Mouse (Mus musculus) adrenal gland, postnatal 14 days (tissue): ENCODE results near the gene Isyna1. TPM values are rescaled to one million over a fixed set of nuclear protein-coding genes. Genes with fewer than 3 reads are reported as not detected.

ENCODE experiments used
- DNase-seq: peaks from one replicate; pipeline ENCODE4 v3.0.0; 2021; ENCODE audit warnings: mixed read lengths
- total RNA-seq: library from RNA; stranded (reverse); gene quantifications from 2 replicates; pipeline ENCODE4 v1.2.3, GENCODE M21; 2021

Gene Isyna1
- total RNA-seq, 1 experiment from 2014 or later = 77.2 TPM

DNA sequence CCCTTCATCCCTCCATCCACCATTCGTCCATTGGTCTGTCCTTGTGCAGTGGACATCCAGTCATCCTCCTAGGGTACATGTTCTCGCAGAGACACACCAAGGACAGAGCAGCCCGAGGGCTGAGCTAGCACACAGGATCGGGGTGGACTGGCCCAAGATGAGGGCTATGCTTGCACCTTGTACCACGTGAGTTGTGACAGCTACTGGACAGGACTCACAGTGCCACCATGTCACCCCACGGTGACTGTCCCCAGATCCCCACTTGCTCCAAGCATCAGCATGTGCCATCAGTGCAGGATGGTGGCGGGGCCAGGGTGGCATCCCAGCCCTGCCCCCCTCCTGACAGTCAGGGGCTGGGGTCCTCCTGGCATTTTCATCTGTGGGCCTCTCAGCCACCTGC lies 10.4 kb downstream of the Isyna1 start:
- peak; percentile 6 for DNase-seq

DNA sequence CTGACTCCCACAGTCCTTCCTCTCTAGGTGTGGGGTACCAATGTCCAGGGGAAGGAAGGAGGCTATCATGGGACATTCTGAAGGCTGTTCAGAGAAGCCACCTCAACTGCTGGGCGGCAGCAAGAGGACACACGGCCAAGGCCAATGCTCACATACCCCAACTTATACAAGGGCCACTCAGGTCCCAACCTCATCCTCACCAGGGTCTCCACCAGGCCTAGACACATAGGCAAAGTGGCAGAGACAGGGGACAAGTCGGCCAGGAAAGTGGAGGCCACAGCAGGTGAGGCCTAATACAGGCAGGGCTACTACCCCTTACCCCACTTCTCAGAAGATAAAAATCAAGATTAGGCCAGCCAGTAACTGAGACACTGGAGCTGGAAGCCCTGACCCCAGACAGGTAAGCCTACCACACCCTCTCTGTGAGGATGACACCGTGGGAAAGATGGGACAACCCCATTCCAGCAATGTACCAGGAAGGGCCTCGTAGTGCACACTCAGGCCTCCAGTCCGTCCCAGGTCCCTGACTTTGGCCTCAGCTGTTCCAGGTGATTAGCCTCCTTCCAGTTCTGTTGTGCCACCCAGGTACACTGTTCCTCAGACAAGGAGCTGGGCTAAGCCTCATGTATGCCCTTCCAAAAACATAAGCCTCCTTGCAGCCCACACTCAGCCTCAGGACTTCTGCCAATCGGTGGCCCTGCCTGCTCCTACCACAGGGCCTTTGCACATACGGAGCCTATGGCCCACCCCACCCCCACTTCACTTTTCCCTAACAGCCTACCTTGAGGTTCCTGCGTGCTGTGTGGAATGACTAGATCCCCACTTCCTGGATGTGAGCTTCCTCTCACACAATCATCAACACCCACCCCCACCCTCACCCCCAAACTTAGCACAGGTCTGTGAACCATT lies 12.0 kb downstream of the Isyna1 start:
- DNase-seq = peak; percentile 5

DNA sequence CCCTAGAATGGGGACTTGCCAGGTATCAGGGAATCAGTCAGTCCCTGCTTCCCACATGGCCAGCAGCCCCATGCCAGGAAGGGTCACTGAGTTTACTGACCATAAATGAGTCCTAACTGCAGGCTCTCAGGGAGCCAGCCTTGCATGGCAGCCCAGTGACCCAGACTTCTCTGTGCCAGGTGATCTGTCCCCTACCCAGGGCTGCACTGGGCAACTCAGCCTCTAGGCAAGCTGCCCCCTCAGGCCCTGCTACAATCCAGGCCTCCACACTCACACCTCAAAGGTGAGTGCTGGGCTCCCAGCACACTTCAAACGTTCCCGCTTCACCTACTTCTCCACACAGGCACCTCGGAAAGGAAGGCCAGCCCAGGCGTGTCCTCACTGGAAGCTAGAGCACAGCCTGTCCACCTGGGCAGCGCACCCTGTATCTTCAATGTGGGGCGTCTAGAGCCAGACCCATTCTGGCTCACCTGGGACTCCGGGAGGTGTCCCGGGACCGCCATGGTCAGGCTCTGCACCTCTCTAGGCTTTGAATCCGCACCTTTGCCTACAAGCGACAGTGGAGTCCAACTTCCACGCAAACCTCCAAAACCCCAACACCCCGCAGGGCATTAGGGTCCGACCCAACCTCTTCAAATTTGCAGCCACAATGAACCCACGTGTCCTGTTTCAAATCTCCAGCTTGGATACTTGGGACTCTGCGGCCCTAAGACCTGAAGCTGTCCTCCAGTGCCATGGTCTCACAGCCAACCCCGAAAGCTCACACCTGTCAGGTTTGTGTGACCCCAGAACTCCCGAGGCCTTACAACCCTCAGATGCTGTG lies 12.8 kb downstream of the Isyna1 start:
- DNase-seq = peak; percentile 13

DNA sequence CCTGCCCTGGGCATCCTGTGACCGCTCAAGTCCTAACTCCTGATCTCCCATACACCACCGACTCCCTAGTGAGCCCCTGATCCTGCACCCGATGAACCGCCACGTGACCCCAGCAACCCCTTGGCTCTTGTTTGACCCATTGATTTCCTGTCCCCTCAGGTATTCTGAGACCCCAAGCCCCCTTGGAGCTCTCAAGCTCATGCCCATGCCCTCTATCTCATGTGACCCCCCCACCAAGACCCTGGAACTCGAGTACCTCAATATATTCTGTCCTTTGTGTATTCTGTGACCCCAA lies 13.4 kb downstream of the Isyna1 start:
- peak; percentile 25 for DNase-seq

DNA sequence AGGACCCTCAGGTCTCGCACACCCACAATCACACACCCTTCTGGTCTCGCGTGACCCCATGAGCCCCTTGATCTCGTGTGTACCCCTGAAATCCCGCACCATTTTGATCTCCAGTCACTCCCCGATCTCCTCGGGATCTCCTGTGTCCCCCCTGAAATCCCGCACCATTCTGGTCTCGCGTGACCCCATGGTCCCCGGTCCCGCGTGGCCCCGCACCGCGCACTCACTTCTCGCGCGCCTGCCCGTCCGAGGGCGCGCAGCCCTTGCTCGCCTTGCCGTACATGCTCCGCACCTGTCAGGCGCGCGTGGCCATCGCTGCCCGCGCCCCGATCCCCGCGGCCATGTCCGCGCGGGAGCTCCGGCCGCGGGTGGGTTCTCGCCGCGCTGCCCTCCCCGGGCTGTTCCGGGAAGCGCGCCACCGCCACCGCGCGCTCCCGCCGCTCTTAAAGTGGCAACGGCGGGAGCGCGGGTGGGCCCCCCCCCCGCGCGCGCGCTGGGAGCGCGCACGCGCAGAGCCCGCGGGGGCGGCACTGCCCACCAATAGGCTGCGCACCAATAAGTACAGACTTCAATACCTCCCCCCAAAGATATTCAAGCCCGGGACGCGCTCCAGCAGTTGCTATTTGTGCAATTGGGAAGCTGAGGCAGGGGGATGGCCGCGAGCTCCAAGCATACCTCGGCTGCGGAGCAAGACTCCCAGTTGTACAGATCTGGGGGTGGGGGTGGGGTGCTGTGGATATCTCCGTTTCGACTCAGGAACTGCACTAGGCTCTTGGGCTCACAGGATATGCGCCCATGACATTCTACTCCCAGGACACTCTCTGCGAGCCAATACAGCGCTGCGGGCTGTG lies 13.9 kb downstream of the Isyna1 start:
- peak; percentile 73 for DNase-seq

DNA sequence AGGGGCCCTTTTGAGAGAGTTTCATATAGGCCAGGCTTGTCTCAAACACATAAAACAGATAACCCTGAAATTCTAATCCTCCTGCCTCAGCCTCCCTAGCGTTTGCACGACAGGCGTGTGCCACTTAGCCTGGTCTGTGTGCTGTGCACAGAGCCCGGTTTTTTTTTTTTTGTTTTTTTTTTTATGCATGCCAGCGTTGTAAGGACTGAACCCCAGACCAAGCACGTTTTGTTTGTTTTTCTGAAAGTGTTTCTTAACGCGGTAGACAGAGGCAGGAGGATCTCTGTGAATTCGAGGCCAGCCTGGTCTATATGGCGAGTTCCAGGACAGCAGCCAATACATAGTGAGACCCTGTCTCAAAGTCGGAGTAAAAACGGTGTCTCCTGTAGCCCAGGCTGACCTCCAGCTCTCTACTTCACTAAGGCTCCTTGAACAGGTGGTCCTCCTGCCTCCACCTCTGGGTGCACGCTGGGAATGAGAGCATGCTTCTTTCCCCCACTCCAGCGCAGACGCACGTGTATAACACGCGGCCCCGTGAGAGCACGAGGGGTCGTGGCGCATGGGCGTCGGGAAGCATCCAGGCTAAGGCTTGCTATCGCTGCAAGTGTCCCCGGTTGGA lies 14.7 kb downstream of the Isyna1 start, which contains the start of gene Ssbp4:
TSS of gene Ssbp4 (minus strand) at position 124 of the 619 bp plus-strand sequence.
- DNase-seq = no peak

DNA sequence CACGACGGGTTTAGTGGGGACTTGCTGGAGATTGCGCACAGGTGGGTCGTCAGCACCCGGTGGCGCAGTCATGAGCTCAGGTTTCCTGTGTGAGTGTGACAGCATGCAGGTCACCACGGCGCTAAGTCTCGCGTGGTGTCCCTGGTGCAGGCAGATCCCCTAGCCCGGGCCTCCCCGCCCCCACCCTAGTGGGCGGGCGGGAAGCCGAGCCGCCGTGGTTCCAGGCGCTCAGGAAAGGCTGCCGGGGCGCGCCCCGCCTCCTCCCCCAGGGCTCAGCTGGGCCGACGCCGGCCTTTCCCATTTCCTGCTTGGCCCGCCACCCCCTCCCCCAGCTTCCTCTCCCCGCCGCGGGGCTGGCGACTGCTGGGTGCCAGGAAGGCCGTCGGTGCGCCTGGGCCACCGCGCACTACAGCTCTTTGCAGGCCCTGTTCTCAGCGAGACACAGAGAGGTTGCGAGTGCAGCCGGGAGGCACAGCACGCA lies 15.2 kb downstream of the Isyna1 start:
- peak; percentile 95 for DNase-seq

DNA sequence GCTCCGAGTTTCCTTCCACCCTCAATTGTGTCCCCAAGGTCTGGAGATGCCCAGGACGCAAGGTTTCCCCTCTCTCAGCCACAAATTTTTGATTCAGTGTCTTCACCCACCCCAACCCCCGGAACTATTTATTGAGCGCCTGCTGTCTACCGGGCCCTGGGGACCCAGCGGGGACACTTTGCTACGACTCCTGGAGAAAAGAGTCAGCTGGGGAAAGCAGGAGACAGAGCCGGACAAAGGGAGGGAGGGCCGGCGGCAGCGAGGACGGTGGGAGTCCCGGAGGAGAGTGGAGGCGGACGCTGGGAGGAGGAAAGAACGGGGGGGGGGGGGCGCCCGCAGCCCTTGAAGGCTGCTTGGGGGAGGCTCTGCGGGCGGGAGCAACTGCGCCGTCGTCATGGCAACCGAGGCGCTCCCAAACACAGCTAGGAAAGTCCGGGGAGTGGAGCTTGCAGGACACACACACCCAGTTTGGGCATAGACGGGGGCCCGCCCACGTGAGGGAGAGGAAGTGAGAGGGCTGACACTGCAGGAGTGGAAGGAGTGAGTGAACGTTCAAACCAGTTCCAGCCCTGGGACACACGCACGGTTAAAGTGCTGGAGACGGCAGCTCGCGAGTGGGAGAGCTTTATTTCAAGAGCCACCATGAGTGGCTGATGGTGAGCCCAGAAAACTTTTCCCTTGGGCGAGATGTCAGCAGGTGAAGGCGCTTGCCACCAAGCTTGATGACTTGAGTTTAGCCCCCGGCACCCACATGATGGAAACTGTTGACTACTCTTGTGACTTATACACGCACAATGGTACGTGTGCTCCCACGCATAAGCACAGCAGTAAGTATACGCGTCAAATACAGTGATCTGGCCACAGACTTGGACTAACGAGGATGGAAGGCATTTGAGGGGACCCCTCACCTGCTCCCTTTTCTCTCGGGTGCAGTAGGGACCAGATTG lies 15.9 kb downstream of the Isyna1 start:
- peak; percentile 93 for DNase-seq

DNA sequence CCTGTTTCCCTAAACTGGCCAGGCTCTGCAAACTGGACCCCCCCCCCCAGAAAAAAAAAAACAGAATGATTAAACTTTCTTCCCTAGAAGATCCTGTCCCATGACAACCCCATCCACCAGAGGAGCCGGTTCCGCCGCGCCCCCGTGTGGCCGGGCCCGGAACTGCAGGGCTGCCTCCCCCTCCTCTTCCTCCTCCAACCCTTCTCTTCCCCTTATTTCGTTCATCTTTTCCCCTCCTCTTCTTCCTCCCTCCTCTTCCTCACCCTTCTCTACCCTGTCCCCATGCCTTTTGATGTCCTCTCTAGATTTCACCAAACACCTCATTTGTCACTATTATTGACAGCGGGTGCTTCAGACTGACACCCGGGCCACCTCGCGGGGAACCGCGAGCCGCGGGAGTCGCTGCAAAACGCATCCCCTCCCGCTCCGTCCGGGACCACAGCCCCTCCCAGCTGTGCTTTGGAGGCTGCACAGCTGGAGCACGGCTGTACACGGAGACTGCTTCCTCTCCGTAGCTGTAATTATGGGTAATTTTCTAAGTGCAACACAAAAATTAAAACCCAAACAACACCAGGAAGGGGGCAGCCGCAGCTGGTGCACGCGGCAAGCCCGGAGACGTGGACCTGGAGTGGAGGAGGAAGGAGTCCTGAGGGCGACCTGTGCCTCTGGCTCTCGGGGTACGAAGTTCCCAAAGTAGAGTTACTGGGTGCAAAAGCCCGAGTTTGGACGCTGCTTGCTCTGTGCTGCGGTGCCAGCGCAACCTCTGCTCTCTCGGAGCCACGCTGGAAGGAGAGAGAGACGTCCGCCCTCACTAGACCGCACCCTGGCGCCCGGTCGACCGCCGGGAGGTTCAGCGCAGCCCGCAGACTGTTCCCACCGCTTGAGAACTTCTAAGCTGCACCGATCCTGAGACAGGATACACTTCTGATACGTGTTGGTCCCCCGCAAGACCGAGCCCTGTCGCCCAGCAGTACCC lies 16.9 kb downstream of the Isyna1 start:
- DNase-seq = peak; percentile 94

DNA sequence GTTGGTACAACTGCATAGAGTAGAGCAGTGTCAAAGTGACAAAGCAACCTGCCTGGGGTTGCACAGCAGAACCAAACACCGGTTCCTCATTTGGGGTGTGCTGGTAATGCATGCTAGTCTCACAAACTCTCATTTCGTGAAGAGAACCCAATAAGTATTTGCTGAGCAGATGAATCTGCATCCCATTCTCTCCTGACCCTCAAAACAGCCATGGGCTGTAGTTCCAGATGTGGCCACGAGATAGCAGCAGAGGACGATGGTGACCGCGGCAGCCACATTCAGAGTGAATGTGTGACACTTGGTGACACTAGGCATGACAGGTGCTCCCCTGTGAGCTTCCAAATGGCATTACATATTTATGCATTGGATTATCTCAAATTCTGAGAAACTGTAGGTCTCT lies 17.7 kb downstream of the Isyna1 start:
- DNase-seq = peak; percentile 90

DNA sequence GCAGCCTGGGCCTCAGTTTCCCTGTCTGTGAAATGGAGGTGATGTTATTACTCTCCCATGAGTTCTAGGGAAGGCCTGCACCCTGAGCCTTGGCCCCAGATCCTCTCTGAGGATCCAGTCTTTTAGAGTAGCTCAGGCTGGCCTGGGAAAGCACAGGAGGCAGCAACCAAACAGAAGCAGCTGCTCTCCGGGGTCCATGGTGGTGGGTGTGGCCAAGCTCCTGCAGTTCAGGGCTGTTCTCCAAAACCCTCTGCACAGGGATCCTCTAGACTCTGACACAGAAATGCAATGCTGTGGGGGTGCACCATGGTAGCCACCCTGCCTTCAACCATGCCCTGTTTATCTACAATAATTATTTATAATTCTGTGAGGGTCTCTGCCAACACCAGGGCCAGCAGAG lies 19.6 kb downstream of the Isyna1 start:
- no peak for DNase-seq

DNA sequence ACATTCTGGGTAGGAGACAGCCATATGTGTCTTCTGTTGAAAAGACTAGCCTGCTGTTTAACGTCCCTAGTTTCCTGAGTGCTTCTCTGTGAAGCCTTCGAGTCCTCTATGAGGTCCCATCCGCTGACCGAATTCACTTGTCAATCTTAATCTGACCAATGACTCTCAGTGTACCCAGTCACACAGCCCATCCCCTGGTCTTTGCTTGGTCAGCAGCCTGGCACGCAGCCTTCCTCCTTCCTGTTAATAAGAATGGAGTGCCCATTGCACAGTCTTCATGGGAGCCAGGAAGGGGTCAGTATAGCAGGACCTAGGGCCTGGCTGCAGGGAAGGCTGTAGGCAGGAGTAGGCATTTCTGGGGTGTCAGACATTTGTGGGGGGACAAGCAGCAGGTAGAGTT lies 20.3 kb downstream of the Isyna1 start:
- DNase-seq = no peak

DNA sequence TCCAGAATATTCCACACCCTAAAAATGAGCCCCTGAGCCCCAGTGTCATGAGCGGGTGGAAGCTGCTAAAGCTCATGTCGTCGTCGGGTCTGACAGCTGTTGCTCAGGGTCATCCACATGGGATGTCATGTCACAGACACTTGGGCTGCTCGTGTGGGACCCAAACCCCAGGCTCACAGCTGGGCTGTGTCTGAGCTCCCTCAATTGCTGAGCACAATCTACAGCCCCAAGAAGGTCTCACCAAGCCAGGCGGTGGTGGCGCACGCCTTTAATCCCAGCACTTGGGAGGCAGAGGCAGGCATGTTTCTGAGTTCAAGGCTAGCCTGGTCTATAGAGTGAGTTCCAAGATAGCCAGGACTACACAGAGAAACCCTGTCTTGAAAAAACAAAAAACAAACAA lies 21.1 kb downstream of the Isyna1 start:
- DNase-seq = no peak

DNA sequence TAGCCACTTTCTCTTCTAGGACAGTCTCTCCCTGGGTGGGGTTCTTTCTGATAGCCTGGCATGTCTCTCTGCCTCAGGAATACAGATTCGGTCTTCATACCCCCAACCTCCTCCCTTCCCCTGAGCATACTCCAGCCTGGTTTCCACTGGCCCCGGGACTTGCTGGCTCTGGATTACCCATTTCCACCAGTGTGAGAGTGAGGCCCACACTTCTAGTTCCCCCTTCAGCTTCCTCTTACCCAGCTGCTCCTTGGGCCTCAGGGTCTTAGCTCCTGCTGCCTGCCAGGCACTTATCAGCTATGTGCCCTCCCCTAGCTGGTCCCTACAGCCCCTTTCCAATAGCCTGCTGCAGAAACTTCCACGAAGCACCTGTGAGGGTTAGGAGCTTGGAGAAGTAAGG lies 21.7 kb downstream of the Isyna1 start, which contains the start of gene Lrrc25:
TSS of gene Lrrc25 (plus strand) at position 262 of the 400 bp plus-strand sequence.
- DNase-seq = no peak

DNA sequence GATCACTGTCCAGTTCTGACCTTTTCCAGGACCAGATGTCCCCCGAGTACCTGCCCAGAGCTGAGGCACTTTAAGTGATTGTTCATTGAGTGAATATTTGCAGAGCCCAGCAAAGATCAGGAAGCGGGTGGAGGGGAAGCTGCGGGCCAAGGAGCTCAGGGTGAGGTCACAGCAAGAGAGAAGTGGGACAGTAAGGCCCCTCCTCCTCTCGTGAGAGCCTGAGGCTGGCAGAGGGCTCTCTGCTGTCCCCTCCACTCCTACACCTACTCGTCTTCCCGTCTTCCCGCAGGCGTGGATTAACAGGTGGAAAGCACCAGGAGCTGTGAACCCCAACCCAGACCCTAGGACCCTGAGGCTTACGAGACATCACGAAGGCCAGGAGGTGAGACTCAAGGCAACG lies 22.5 kb downstream of the Isyna1 start:
- peak; percentile 13 for DNase-seq

DNA sequence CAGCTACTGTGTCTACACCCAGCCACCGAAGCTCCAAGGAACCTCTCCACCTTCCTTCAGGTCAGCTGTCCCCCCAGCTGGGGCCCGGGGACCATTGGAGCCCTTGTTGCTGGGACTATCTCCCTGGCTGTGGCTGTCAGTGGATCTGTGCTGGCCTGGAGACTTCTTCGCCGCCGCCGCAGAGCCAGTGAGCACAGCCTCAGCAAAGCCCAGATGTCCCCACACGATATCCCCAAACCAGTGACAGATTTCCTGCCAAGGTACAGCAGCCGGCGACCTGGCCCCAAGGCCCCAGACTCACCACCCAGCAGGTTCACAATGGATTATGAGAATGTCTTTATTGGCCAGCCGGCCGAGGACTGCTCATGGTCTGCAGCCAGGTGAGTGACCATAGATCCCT lies 23.8 kb downstream of the Isyna1 start:
- DNase-seq = peak; percentile 3

DNA sequence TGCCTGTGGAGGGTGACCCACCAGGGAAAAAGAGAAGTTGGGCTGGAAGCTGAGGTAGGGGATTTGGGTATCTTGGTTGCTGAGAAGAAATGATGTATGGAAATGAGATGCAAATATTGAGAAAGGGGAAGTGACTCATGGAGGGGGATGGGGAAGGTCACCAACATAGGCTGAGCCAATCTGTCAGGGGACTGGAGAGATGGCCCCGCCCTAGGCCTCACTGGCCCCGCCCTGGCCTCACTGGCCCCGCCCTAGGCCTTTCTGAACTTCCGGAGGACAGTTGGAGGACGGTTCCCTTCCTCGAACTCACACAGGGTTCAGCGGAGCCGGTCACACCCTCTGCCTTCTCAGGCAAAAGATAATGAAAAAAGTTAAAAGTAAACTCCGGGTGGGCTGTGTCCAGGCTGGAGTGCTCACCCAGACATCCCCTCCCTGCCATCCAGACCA lies 24.7 kb downstream of the Isyna1 start:
- DNase-seq = peak; percentile 78

DNA sequence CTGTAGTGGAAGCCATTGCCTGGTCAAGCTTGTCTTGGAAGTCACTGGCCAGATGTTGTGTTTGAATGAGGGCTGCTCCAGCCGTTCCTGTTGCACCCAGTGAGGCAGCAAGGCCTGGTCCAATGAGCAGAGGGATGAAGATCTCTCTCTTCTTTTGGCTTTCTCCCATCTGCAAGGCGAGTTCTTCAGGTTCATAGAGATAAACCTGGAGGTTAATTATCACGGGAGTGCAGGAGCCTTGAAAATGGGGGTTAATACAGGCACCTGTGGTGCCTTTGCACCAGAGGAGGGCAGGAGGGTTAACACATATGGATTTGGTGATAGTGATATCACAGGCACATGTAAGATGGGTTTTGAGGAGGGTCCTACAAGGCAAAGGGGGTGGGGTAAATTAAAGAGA lies 28.0 kb downstream of the Isyna1 start:
- DNase-seq = no peak

DNA sequence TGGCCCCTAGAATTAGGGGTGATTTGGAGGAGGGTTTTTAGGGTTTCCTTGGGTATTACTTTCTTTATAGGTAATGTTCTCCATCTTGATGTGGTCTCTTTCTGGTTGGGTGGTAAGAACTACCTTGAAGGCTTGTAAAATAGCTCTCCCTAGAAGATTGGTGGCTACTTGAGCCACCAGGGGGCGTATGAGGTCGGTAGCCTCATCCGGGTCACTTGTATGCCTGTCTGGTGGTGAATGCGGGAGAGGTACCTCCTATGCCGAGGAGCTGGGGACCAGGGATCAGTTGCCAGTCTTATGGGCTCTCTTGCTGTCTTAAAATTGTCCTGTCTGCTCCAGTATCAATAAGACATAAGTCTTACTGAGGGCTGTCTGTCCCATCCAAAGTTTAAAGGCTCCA lies 30.9 kb downstream of the Isyna1 start:
- peak; percentile 78 for DNase-seq
